Mouse (Mus musculus) thymus, adult 2 months (tissue): ENCODE data around the gene Pafah2.

Experiments used
- CTCF ChIP-seq: fragments of 200-500 bp; IDR thresholded peaks from 2 replicates; pipeline ENCODE4 v1.5.1; 2012; ENCODE audit warnings: mild to moderate bottlenecking, control low read depth, low read length, moderate library complexity, borderline replicate concordance; ENCODE audit not compliant: control insufficient read depth, poor library complexity, insufficient read depth; ENCODE audit errors: extremely low read depth
- POLR2A ChIP-seq: fragments of 200-500 bp; IDR thresholded peaks from 2 replicates; pipeline ENCODE4 v1.6.1; 2012; ENCODE audit warnings: mild to moderate bottlenecking, low read length, control low read depth, moderate library complexity; ENCODE audit not compliant: control insufficient read depth, poor library complexity, insufficient read depth; ENCODE audit errors: extremely low read depth

- TF ChIP-seq CTCF (no peak), POLR2A (no peak)
Measured at GRCm38 (mm10) chr4:134439919-134440318, 43.8 kb downstream of the Pafah2 start.
